Mouse (Mus musculus): ENCODE measurements at regions not wholly inside any gene's neighbourhood (a gene's known extent, or its start where the extent isn't known, plus 50 kb on each side); places are given as distances from the start of the nearest gene placed in this dataset.

DNA sequence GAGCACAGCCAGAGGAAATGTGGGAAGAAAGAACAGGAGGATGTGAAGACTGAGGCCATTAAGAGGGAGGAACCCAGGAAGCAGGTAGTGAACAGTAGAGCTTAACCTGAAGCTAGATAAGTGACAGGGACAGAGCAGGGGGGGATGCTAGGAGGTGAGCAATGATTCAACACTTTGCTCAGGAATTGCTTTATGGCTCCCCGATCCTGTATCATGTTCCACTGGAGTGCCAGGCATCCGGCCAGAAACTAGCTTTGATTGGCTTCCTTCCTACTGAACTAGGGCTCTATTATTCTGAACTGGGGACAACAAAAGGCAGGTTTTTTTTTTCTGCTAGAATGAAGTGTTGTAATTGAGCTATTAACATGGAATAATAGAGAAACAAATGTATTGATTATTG lies 493.1 kb upstream of the Fat3 start:
- no peak for DNase-seq (ENCODE audit: low spot score)

DNA sequence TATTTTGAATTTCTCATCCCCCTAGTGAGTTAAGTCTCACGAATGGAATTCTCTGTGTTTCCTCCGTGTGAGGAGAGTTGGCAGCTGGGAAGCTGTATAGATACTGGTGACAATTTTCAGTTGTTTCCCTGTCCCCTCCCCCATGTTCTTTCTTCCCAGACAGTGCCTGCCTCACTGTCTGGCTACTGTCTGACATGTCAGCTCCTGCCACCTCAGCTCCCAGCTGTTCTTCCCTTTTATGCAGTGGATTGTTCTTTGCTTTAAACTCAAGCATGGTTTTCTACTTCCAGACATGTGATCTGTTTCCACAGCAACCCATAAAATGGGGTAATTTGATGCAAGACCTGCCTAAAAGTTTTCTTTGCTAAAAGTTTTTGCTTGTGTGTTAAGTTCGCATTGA lies 487.0 kb upstream of the Fat3 start:
- DNase-seq (ENCODE audit: low spot score) = no peak

DNA sequence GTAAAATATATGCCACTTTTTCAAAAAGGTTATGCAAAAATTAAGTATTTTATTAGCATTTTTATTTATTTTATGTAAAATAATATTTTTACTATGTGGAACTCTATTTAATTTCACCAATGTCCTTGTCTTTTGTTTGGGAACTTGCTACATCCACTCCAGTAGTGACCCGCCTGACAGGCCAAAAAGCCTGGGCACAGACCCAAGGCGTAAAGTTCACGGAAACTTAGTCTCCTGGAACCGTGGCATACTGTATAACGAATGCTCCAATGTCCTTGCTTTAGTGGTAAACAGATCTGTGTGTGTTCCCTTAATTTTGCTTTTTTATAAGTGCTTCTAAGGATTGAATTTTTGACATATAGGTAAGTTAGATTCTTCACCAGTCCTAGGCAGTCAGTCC lies 476.2 kb upstream of the Fat3 start:
- peak; percentile 2 for DNase-seq (ENCODE audit: low spot score)

DNA sequence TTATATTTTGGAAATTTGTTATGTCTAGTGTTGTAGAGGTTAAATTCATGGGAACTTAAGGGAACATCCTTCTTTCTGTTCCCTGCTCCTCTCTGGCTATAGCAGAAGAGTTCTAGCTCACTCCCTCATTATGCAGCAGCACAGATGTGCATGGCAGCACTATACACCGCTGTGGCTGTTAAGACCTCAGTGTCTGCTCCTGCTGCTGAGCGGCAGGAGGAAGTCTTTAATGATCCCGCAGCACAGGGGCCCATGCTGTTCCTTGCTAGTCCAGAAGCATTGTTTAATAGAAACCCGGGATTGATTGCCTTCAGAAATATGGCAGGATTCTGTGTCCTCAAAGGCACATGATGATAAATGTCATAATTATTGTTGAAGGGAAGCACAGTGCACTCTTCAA lies 469.3 kb upstream of the Fat3 start:
- no peak for DNase-seq (ENCODE audit: low spot score)

DNA sequence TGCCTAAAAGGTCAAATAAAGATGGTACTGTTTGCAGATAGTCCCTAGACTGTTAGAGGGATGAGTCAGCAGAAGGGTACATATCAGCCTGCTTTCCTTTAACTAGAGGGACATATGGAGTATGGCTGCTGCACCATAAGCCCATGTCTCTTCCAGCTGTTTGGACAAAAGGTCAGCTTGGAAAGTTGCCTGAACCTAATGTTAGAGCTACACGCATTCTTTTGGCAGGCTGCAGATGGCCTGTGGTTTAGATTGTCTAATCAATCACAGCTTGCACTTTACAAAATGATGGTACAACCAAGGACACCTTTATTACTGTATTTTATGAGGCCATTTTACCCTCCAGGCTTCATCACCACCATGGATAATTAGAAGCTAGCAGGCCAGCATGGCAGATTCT lies 432.5 kb upstream of the Fat3 start:
- DNase-seq (ENCODE audit: low spot score) = no peak

DNA sequence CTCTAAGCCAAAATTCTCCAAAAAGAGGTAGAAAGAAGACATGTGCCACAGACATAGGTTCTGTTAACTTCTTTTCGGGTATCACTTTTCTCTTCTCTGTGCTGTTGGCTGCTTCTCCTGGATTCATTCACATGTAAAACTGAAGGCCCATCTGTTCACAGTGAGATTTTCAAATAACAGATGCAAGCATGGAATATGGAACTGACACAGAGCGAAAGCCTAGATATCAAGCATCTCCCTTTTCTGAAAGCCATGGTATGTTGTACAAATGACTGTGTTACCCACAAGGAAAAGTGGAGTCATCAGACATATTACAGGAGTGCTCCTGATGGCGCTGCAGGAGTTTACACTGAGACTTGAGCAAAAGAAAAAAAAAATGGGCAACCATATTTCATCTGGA lies 430.5 kb upstream of the Fat3 start:
- DNase-seq (ENCODE audit: low spot score) = no peak

DNA sequence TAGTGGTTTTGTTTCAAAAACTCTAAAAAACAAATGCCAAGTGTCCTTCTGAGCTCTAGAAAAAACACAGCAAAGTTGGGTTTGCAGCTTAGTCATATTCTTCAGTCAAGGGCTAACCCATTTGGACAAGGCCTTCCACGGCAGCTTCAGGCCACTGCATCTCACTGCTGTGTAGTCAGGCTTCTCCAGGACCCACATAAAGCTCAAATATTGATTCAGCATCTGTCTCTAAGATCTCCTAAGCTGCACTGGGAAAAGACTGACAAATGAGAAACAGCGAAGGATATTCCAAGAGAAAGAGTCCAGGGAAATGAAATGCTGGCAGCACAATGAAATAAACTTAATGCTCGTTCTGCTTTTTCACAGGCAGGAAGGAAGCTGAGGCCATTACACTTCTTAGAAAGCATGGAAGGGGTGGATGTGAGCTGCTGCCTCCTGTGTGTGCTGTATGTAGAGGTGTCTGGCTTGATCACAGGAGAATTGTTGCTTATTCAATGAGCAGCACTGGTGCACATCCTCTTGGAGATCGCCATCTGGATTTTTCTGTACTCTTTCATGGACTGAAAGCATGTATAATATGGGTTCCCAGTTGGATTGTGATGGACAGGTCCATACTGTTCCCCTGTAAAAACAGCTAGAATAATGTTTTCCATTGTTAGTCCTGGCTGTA lies 425.4 kb upstream of the Fat3 start:
- no peak for DNase-seq (ENCODE audit: low spot score)

DNA sequence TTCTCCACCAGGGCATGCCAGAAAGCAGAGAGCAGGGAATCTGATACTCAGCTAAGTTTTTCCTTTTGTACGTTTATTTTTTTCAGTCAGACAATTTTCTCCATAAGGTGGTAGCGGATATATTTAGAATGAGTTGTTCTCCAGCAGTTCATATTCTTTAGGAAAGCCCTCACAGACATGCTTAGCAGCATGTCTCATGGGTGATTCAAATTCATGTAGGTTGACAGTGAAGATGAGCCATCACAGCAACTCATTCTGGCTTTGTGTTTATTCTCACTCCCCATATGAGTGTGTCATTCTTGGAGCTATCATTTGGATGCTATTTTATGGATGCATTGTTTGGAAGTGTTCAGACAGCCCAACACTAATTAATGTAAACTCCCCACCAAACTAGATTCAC lies 424.2 kb upstream of the Fat3 start:
- no peak for DNase-seq (ENCODE audit: low spot score)

DNA sequence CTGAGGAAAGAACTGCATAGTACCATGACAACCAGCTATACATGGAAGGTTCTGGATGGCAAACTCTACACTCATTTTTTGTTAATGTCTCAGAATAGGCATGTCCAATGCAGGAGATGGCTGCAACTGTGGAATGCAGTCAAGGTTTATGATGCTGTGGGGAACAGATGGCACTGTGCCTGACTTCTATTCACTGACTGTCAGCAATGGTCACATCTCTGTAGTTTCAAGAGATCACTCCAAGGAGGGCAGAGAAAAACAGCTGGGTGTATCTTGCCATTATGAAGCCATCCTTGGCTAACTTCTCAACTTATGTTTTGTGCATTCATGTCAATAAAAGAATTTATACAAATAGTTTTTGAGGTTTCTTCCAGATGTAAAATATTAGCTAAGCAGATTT lies 405.1 kb upstream of the Fat3 start:
- no peak for DNase-seq (ENCODE audit: low spot score)

DNA sequence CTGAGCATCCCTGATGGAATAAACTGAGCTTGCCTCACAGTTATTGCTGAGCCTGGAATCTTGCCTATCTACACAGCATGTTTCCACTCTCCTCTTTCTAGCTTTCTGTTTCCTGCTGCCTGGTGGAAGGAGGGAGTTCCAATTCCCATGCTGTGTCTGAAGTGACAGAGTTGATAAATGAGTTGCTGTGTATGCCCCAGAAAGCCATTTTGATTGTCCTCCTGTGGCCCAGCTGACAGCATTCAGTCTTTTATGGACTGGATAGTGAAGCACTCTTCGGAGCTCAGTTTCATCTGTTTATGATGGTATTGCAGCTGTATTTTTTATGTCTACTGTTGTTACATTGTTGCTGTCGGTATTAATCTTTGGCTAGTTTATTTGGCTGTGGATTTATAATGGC lies 398.0 kb upstream of the Fat3 start:
- DNase-seq (ENCODE audit: low spot score) = no peak

DNA sequence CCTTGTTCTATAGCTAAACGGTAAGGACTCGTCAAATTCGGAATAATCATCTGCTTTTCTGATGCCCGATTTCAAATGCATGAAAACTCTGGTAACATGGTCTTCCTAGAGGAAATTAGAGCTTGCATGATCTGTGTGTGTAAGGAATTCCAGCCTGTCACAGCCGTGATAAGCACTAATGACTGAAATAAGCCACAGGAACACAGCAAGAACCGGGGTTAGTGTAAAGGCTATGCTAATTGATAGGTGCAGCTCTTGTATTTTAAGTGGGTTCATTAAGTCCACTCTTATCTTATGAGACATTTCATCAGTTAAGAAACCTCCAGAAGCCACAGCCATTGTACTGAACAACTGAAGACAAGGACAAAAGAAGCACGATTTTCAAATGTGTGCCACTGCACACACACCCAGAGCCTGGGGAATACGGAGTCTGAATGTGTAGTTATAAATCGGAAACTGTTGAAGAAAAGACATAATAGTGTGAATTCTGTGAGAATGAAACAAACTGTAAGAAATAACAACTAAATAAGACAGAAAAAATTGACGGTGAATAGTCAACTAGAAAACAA lies 351.5 kb upstream of the Fat3 start:
- no peak for DNase-seq (ENCODE audit: low spot score)

DNA sequence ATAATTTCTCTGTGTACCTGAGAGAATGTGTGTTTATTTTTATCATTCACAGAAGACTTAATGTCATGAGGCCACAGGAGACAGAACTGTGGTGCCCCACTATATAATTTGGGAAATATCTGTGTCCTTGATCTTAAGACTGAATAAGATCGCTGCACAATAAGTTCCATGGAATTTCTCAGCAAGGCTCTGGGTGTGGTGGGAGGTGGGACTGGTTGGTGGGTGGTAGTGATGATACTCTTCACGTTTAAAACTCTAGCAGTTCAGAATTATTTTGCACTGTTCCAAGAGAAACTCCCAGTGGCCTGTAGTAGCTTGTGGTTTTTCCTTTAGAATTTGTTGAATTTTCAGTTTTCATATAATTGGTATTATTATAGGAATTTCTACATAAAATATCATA lies 307.4 kb upstream of the Fat3 start:
- DNase-seq (ENCODE audit: low spot score) = no peak

DNA sequence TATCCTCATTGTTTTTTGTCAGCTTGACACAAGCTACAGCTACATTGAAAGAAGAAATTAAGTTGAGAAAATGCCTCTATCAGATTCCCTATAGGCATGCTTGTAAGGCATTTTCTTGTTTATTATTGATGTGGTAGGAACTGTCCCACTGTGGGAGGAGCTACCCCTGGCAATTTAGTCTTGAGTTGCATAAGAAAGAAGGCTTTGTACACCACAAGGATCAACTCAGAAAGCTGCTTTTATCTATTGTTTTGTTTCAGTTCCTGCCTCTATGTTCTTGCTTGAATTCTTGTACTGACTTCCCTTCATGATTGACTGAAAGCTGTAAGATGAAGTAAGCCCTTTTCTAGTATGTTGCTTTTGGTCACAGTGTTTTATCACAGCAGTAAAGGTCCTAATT lies 271.8 kb upstream of the Fat3 start:
- no peak for DNase-seq (ENCODE audit: low spot score)

DNA sequence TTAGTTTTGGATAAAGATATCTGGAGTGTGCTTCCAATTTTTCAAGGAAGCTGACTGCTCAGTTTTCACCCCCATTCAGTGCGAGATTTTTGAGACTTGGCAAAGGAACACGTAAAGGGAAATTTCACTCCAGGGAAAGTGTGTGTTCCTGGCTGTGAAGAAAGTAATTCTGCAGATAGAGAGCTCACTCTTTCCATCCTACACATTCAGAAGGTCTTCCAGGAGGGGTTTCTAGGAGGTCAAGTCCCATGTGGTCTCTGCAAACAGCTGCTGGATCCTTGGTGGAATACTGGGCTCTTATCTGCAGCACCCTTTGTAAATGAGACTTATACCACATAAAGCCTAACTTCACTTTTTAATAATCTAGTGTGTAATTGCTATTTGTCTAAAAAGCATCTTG lies 226.6 kb upstream of the Fat3 start:
- DNase-seq (ENCODE audit: low spot score) = no peak

DNA sequence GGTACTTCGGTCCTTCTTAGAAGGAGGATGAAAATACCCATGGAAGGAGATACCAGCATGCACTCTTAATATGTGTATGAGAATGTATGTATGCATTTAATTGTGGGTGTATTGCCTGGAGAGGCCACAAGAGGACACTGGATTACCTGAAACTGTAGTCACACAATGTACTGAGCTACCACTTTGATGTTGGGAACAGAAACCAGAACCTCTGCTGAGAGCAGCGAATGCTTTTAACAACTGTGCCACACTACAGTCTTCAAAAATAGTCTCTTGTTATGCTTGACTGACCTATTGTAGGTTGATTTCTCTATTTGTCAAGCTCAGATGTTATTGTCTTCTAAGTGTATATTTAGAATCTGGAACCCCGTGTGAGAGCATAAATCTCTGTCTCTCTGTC lies 201.3 kb upstream of the Fat3 start:
- no peak for DNase-seq (ENCODE audit: low spot score)

DNA sequence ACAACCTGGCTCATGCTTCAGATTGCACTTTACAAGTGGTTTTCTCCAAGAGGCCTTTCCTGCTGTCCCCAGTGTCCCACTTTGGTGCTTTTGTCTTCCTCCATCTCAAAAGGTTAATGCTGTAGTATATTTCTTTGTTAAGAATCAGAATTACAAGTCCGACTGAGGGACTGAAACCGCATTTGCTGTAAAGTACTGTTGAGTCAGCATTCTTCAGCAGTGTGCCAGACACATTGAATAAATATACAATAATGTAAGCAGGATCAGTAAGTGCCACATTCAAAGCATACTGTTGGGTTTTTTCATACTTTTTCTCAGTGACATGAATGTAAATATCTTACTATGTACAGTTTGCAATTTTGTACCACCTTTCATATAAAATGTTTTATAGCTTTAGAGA lies 160.4 kb upstream of the Fat3 start:
- DNase-seq (ENCODE audit: low spot score) = no peak

DNA sequence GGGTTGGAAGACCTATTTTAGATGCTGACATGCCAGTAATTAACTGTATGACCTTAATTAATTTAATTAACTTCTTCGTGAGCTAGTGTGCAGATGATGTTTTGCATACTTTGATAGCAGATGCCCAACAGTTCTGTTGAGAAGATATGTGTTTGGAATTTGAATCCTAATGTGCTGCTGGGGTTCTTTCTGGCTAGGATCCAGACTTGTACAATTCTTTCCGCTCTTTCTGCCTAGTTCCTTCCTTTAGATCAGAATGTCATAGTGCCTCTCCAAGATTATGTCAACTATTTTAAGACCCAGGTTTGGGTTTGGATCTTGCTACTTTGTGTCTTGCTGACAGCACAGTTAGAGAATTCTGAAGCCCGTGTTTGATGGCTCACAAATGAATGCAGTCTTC lies 159.9 kb upstream of the Fat3 start:
- no peak for DNase-seq (ENCODE audit: low spot score)

Data from adipocyte (in vitro differentiated cells).